Mouse (Mus musculus) embryonic facial prominence, embryonic 13.5 days (tissue): Measurements from ENCODE around the gene Olfr481. TPM values are rescaled to one million over a fixed set of nuclear protein-coding genes. Genes with fewer than 3 reads are reported as not detected.

Experiments used
- ATAC-seq: fragments of 200-750 bp; cut with Nextera tagmentation; 2 replicates; pipeline ENCODE4 v1.8.0; 2017; ENCODE audit warnings: low read depth; ENCODE audit not compliant: insufficient number of reproducible peaks, insufficient read depth, low FRiP score, low TSS enrichment
- H3K27ac ChIP-seq: fragments of 300-500 bp; sonication (generic); 2 replicates; pipeline ENCODE4 v1.5.1; 2015; ENCODE audit warnings: moderate library complexity, mild to moderate bottlenecking, inconsistent platforms
- H3K27me3 ChIP-seq: fragments of 300-500 bp; sonication (generic); 2 replicates; pipeline ENCODE4 v1.6.1; 2015; ENCODE audit warnings: mild to moderate bottlenecking, inconsistent platforms
- H3K36me3 ChIP-seq: fragments of 300-500 bp; sonication (generic); 2 replicates; pipeline ENCODE4 v1.6.1; 2015; ENCODE audit warnings: mild to moderate bottlenecking, inconsistent platforms
- H3K4me1 ChIP-seq: fragments of 300-500 bp; sonication (generic); 2 replicates; pipeline ENCODE4 v1.6.1; 2015; ENCODE audit warnings: inconsistent platforms
- H3K4me2 ChIP-seq: fragments of 300-500 bp; sonication (generic); 2 replicates; pipeline ENCODE4 v1.6.1; 2015; ENCODE audit warnings: moderate library complexity, mild to moderate bottlenecking, inconsistent platforms
- H3K4me3 ChIP-seq: fragments of 300-500 bp; sonication (generic); 2 replicates; pipeline ENCODE4 v1.5.1; 2015; ENCODE audit warnings: mild to moderate bottlenecking, inconsistent platforms
- H3K9ac ChIP-seq: fragments of 300-500 bp; sonication (generic); 2 replicates; pipeline ENCODE4 v1.6.1; 2015; ENCODE audit warnings: mild to moderate bottlenecking, inconsistent platforms
- H3K9me3 ChIP-seq: fragments of 300-500 bp; sonication (generic); 2 replicates; pipeline ENCODE4 v1.6.1; 2016; ENCODE audit warnings: inconsistent platforms
- WGBS: fragments of 180-500 bp; shearing (Covaris S2); methylation state at CpG from one replicate; pipeline ENCODE4 v1.1.7; 2015; ENCODE audit warnings: mixed read lengths; 5-methylcytosine and 5-hydroxymethylcytosine counted together
- polyA plus RNA-seq: library from polyadenylated mRNA; unstranded; fragments of >200 nt; fragmentation: Nextera tagmentation; extraction: Ambion mirVana; gene quantifications from 2 replicates; pipeline ENCODE4 v1.2.1, GENCODE M21; 2015

The Olfr481 gene
- polyA plus RNA-seq: not detected in 2 replicates

DNA sequence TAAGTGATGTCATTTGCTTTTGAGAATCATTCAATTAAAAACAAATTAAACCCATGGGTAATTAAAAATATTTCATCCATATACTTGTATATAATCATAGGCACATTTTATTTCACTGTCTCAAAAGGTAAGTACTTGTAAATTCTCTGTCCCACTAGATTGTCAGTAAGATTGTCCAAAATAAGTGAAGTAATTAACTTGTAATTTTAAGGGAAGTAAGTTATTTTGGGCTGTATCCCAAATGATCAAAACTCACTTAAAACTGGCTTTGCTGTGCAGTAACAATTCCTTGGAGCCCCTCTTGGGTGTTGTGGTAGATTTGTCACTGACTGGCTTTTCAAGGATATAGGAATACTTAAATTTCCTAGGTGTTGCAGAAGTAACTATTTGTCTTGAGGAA is at the start of gene Olfr481:
Gene Olfr481, plus strand, starts transcription at position 301 of the 400 bp plus-strand sequence.
- H3K36me3 ChIP-seq: no peaks in the 10 kb centered on the region
- no peak within 1 kb of the TSS for H3K27ac ChIP-seq
- H3K4me3 ChIP-seq: no peak within 1 kb of the TSS
- H3K9ac ChIP-seq: no peak within 1 kb of the TSS
- H3K4me2 ChIP-seq: no peak within 1 kb of the TSS
- ATAC-seq: no peak
- H3K9me3 ChIP-seq: no peaks in the 10 kb centered on the region
- H3K4me1 ChIP-seq: no peaks in the 10 kb centered on the region
- H3K27me3 ChIP-seq: no peaks in the 10 kb centered on the region

DNA sequence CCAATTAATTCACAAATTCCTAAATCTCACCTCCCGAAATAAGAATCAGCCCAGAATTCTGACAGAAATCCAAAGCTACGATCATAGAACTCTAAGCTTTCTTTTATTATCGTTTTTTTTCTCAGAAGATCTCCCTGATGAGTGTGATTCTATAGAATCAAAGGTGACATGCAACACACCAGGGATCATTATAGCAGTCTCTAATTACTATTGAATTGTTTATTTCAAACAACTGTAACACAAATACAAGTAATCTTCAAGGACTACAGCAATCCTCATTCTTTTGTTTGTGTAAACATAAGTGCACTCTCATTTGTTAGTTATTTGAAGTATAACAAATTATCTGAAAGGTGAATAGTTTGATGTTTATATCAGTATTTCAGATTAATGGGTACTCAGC is 45.8 kb upstream of the Olfr481 start, which contains the start of gene Olfr478:
Gene Olfr478, minus strand, starts transcription at position 101 of the 400 bp plus-strand sequence.
- 79% methylated on average over 3 of the region's 3 CpGs for WGBS
- no peaks in the 10 kb centered on the region for H3K36me3 ChIP-seq
- H3K27me3 ChIP-seq: no peaks in the 10 kb centered on the region
- no peak within 1 kb of the TSS for H3K9ac ChIP-seq
- H3K27ac ChIP-seq: no peak within 1 kb of the TSS
- no peak within 1 kb of the TSS for H3K4me3 ChIP-seq
- H3K4me2 ChIP-seq: no peak within 1 kb of the TSS
- no peaks in the 10 kb centered on the region for H3K9me3 ChIP-seq
- no peak for ATAC-seq
- H3K4me1 ChIP-seq: no peaks in the 10 kb centered on the region

- no peaks in the 10 kb centered on the region for H3K36me3 ChIP-seq
- H3K4me2 ChIP-seq: no peak within 1 kb of the TSS
- no peak within 1 kb of the TSS for H3K4me3 ChIP-seq
- no peaks in the 10 kb centered on the region for H3K27me3 ChIP-seq
- 82% methylated on average over 2 of the region's 2 CpGs for WGBS
- no peak within 1 kb of the TSS for H3K27ac ChIP-seq
- no peak for ATAC-seq
- no peak within 1 kb of the TSS for H3K9ac ChIP-seq
- no peaks in the 10 kb centered on the region for H3K4me1 ChIP-seq
- H3K9me3 ChIP-seq: 0 out of 2 replicates have a peak, but pooled peaks cover 3% of the 10 kb centered on the region
Observed at GRCm38 (mm10) chr7:108050393-108050792, 29.3 kb upstream of the Olfr481 start, which contains the start of gene Olfr479. TSS of gene Olfr479 (plus strand) at chr7:108050693.

GRCm38 (mm10) chr7:108067246-108067645 is 12.4 kb upstream of the Olfr481 start, which contains the start of gene Olfr480:
TSS of gene Olfr480 (minus strand) at chr7:108067346.
- 73% methylated on average over 1 of the region's 1 CpGs for WGBS

DNA sequence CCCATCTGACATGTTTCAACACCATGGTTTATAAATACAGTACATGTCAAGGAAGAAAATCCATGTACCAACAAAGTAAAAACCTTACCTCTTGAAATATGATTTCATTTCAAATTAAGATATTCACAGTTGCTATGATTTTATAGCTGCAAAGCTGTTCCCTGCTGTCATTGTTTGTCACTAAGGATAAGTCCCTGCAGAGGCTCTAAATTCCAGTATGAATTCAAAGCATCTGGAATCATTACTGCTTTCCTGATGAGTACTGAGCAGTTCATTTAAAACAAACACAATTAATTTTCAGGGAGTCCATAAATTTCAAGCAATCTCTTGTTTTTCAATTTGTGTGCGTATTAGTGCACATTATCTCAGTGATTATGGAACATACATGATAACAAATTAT is 17.8 kb downstream of the Olfr481 start, which contains the start of gene Olfr482:
Gene Olfr482, minus strand, starts transcription at position 101 of the 400 bp plus-strand sequence.
- Histone ChIP-seq H3K9ac (no peak within 1 kb of the TSS), H3K4me3 (no peak within 1 kb of the TSS), H3K4me1 (no peaks in the 10 kb centered on the region), H3K4me2 (no peak within 1 kb of the TSS), H3K36me3 (no peaks in the 10 kb centered on the region), H3K9me3 (no peaks in the 10 kb centered on the region), H3K27me3 (no peaks in the 10 kb centered on the region), H3K27ac (no peak within 1 kb of the TSS)
- no peak for ATAC-seq
- 85% methylated on average over 1 of the region's 1 CpGs for WGBS

More at GRCm38 (mm10) chr7:108067246-108067645, 12.4 kb upstream of the Olfr481 start, which contains the start of gene Olfr480:
- Histone ChIP-seq H3K36me3 (no peaks in the 10 kb centered on the region), H3K4me1 (no peaks in the 10 kb centered on the region), H3K9ac (no peak within 1 kb of the TSS), H3K27ac (no peak within 1 kb of the TSS), H3K4me3 (no peak within 1 kb of the TSS), H3K27me3 (no peaks in the 10 kb centered on the region), H3K9me3 (no peaks in the 10 kb centered on the region), H3K4me2 (no peak within 1 kb of the TSS)
- ATAC-seq: no peak

GRCm38 (mm10) chr7:108100549-108100948 is 20.9 kb downstream of the Olfr481 start, which contains the start of gene Olfr483:
TSS of gene Olfr483 (plus strand) at chr7:108100849.
- Histone ChIP-seq H3K4me2 (no peak within 1 kb of the TSS), H3K27ac (no peak within 1 kb of the TSS), H3K27me3 (no peaks in the 10 kb centered on the region), H3K36me3 (no peaks in the 10 kb centered on the region), H3K9ac (no peak within 1 kb of the TSS), H3K9me3 (no peaks in the 10 kb centered on the region), H3K4me1 (no peaks in the 10 kb centered on the region), H3K4me3 (no peak within 1 kb of the TSS)
- no peak for ATAC-seq
- WGBS: 76% methylated on average over 1 of the region's 1 CpGs

- no peak overlapping the region for H3K9ac ChIP-seq
- no peak overlapping the region for H3K27ac ChIP-seq
- no peak overlapping the region for H3K4me3 ChIP-seq
- no peaks in the 10 kb centered on the region for H3K4me1 ChIP-seq
- no peak overlapping the region for H3K4me2 ChIP-seq
- no peaks in the 10 kb centered on the region for H3K9me3 ChIP-seq
- no peak for ATAC-seq
- no peaks in the 10 kb centered on the region for H3K27me3 ChIP-seq
- 4% methylated on average over 1 of the region's 1 CpGs for WGBS
- no peaks in the 10 kb centered on the region for H3K36me3 ChIP-seq
Observed at GRCm38 (mm10) chr7:108120681-108121080, 41.0 kb downstream of the Olfr481 start.

DNA sequence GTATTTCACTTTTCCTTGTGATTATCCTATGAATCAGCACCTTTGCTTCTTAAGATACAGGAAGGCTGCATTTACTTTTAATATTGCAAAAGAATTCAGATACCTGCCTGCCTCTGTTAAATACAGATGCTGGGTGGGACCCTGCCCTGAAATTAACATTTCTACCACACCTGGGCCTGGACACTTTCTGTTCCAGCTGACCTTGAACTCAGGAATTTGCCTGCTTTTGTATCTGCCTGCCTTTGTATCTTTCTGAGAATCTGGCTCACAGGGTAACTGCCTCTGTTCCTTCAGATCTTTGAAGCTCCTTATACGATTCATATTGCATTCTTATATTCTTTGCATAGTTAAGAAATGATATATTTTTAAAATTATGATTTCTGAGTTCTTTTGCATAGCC is 41.8 kb downstream of the Olfr481 start:
- no peak overlapping the region for H3K4me3 ChIP-seq
- H3K36me3 ChIP-seq: no peaks in the 10 kb centered on the region
- H3K9me3 ChIP-seq: no peaks in the 10 kb centered on the region
- no peak overlapping the region for H3K27ac ChIP-seq
- no peak overlapping the region for H3K9ac ChIP-seq
- H3K4me1 ChIP-seq: no peaks in the 10 kb centered on the region
- no peak for ATAC-seq
- H3K27me3 ChIP-seq: no peaks in the 10 kb centered on the region
- WGBS: 70% methylated on average over 1 of the region's 1 CpGs
- H3K4me2 ChIP-seq: no peak overlapping the region

- Histone ChIP-seq H3K27me3 (no peaks in the 10 kb centered on the region), H3K4me3 (no peak within 1 kb of the TSS), H3K36me3 (no peaks in the 10 kb centered on the region), H3K4me1 (no peaks in the 10 kb centered on the region), H3K4me2 (no peak within 1 kb of the TSS), H3K27ac (no peak within 1 kb of the TSS), H3K9ac (no peak within 1 kb of the TSS), H3K9me3 (no peaks in the 10 kb centered on the region)
- no peak for ATAC-seq
Observed at GRCm38 (mm10) chr7:108127349-108127748, 47.7 kb downstream of the Olfr481 start, which contains the start of gene Olfr484. TSS of gene Olfr484 (minus strand) at chr7:108127449.

Other genes starting within 250 kb of the Olfr481 start
- not detected in 2 replicates for gene Olfr470, start 232.4 kb upstream of the Olfr481 start, polyA plus RNA-seq
- gene Olfr472, start 182.0 kb upstream of the Olfr481 start, polyA plus RNA-seq: not detected in 2 replicates
- not detected in 2 replicates for gene Olfr473, start 149.4 kb upstream of the Olfr481 start, polyA plus RNA-seq
- gene Olfr474, start 125.2 kb upstream of the Olfr481 start, polyA plus RNA-seq: not detected in 2 replicates
- gene Olfr476, start 115.1 kb upstream of the Olfr481 start, polyA plus RNA-seq: not detected in 2 replicates
- gene Olfr477, start 93.2 kb upstream of the Olfr481 start, polyA plus RNA-seq: not detected in 2 replicates
- gene Olfr478, start 45.9 kb upstream of the Olfr481 start, polyA plus RNA-seq: not detected in 2 replicates
- gene Olfr479, start 29.2 kb upstream of the Olfr481 start, polyA plus RNA-seq: not detected in 2 replicates
- not detected in 2 replicates for gene Olfr480, start 12.5 kb upstream of the Olfr481 start, polyA plus RNA-seq
- gene Olfr482, start 17.7 kb downstream of the Olfr481 start, polyA plus RNA-seq: 0.26 TPM in 1 of 2 replicates, not detected in the other
- not detected in 2 replicates for gene Olfr483, start 21.0 kb downstream of the Olfr481 start, polyA plus RNA-seq
- not detected in 2 replicates for gene Olfr484, start 47.6 kb downstream of the Olfr481 start, polyA plus RNA-seq
- not detected in 2 replicates for gene Olfr485, start 80.0 kb downstream of the Olfr481 start, polyA plus RNA-seq
- gene Olfr486, start 92.9 kb downstream of the Olfr481 start, polyA plus RNA-seq: not detected in 2 replicates
- not detected in 2 replicates for gene Olfr487, start 134.8 kb downstream of the Olfr481 start, polyA plus RNA-seq
- not detected in 2 replicates for gene Olfr488, start 178.5 kb downstream of the Olfr481 start, polyA plus RNA-seq
- not detected in 2 replicates for gene Olfr490, start 209.1 kb downstream of the Olfr481 start, polyA plus RNA-seq
- gene Olfr491, start 233.6 kb downstream of the Olfr481 start, polyA plus RNA-seq: not detected in 2 replicates
- gene Olfr492, start 243.8 kb downstream of the Olfr481 start, polyA plus RNA-seq: 0.30 TPM in 1 of 2 replicates, not detected in the other